Mouse (Mus musculus) heart, postnatal 36 days (tissue): ENCODE data around the gene Gm21761. TPM values are rescaled to one million over a fixed set of nuclear protein-coding genes. Genes with fewer than 3 reads are reported as not detected.
"Not testable (repeated sequence)": the region's sequence is repeated elsewhere in the genome, so short reads cannot be mapped to it uniquely, and the experiment has no call there.

Experiments used
- DNase-seq, 2 experiments: peaks; one replicate each; pipeline ENCODE4 v3.0.0; 2021 to 2022
- intact Hi-C: fragments of 180-260 bp; cut with DNase I; formaldehyde crosslinking; loops from one replicate; pipeline ENCODE4 v1.15.1; 2025
- total RNA-seq, 2 experiments: library from RNA; stranded (reverse); gene quantifications; 2 replicates each; pipeline ENCODE4 v1.2.3; 2021

Gm21761 gene
- not detected for total RNA-seq

DNA sequence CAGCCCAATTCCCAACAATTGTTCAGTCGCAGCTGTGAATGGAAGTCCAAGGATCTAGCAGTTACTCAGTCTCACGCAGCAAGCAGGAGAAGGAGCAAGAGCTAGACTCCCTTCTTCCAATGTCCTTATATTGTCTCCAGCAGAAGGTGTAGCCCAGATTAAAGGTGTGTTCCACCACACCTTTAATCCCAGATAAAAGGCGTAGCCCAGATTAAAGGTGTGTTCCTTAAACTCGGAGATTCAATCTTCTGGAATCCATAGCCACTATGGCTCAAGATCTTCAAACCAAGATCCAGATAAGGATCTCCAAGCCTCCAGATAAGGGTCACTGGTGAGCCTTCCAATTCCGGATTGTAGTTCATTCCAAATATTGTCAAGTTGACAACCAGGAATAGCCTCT, at the start of gene Gm21761:
TSS of gene Gm21761 (minus strand) at position 101 of the 400 bp plus-strand sequence.
- intact Hi-C loops, DNase-seq: not testable (repeated sequence)

DNA sequence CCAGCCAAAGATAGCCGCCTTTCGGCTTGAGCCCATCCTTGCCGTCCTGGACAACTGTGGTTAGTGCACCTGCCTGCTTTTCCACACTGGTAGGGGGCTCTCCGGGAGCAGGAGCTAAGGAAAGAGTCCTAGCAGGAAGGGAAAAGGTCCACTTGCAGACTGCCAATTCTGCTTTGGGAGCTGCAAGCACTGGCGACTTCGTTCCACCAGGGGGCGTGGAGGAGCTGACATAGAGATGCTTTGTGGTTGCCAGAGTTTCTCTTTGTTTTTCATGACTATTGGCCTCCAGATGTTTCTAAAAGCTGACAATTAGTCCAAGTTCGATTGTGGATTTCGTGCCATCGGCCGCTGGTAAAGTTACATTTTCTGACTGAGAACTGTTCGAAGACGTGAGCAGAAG, 40.1 kb upstream of the Gm21761 start:
- intact Hi-C loops, DNase-seq: not testable (repeated sequence)

DNA sequence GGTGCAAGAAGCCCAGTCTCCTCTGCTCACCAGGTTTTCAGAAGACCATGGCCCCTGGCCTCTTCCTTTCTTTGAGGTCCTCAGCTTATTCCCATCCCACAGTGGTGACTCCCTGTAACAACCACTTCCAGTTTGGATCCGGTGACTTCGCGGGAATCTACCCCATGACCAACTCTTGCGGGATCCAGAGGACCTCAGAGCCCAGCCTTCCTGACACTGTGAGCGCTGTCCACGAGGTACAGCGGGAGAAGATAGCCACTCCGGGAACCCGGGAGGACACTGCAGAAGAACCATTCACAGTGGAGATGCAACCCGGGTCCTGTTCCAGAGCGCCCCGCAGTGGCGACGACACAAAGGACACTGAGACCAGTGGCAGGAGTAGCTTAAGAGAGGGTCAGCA, 39.1 kb upstream of the Gm21761 start:
- DNase-seq, intact Hi-C loops: not testable (repeated sequence)

DNA sequence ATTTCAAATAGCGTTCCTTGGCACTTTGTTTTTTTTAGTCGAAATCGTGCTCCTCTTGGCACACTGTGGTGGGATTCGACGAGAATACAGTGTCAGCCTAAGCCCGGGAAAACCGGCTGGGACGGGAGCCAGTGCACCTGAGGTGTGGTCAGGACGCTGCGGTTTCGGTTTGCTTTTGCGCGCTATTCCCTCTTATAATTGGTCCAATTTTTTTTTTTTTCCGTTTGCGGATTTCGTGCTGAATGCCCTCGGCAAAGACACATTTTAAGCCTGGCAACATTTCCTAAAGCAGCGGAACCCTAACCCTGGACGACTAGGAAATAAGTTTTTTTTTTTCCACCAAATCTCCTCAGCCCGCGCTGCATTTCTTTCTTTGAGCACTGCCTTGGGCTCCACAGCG, 36.9 kb upstream of the Gm21761 start:
- intact Hi-C loops: not testable (repeated sequence)
- peak; percentile 17 to 27 for DNase-seq

DNA sequence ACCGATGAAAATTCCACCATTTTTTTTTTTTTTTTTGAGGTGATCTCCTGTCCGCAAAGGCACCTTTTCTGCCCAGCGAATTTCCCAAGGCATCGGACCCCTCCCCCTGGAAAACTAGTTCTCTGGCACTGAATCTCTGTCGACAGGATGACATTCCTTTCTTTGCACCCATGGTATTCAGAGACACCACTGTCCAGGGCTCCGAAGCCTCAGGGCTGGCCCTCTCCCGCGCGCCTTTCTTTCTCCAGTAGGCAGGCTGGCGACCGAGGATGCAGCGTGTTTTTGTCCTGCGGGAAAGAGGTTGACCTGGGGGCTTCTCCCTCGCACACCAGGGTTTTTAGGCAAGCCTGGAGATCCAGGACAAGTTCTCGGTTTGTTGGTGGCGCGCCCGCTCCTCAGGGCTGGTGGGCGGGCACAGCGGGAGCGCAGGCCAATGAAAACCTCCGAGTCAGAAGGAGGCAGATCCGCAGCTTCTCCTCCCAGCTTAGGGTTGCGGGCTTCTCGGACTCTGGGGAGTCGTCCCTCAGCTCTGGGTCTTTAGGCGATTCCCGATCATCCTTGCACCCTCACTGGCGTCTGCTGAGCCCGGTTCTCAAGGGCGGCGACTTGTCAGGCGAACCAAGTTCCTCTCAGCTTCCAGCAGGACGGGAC, 36.4 kb upstream of the Gm21761 start:
- intact Hi-C loops: not testable (repeated sequence)
- DNase-seq: peak in 1 of 2 experiments; percentile 1

DNA sequence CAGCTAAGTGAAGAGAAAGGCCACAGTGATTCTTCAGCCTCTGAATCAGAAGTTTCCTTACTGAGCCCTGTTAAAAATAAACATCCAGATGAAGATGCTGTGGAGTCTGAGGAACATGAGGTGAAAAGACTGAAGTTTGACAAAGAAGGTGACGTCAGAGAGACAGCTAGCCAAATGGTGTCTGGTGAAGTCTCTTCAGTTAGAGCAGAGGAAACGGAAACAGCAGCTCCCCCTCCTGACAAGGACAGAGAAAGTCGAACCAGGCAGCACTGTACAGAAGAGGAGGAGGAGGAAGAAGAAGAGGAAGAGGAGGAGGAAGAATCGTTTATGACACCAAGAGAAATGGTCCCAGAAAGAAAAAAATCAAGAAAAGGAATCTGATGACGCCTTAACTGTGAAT, 33.8 kb upstream of the Gm21761 start:
- intact Hi-C loops: not testable (repeated sequence)

DNA sequence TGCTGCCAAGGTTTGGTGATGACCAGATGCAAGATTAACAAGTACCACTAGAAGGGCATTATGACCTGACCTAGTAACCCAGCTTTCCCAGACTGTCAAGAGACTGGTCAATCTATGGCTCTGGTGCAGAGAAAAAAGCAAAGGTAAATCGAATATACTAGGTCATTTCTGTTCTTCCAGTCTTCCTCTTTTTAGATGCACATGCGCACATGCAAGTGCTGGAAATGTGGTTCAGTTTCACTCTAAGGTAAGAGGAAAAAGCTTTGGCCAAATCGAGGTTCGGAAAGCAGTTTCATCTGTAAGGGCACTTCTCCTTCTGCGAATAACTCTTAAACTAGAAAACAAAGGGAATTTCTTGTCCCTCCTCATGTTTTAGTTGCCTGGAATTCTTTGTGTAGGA, 26.5 kb upstream of the Gm21761 start:
- DNase-seq, intact Hi-C loops: not testable (repeated sequence)

More for the DNA sequence above, 33.8 kb upstream of the Gm21761 start:
- not testable (repeated sequence) for DNase-seq

DNA sequence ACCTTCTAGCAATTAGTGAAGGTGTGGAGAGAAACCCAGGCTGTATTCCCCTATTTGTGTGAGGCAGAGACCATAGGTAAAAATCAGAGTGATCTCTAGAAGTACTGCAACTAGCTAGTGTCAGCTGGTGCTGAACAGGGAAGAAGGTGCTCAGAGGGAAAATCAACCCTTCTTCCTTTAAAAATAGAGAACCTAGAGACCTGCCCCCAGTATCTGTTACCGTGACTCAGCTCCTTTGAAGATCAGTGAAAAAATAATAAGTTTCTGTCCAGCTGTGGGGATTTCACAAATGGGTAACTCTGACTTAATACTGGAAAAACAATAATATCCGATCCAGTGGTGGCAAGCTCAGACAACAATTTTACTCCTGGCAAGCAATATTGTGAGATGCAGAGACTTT, 26.0 kb upstream of the Gm21761 start:
- intact Hi-C loops, DNase-seq: not testable (repeated sequence)

DNA sequence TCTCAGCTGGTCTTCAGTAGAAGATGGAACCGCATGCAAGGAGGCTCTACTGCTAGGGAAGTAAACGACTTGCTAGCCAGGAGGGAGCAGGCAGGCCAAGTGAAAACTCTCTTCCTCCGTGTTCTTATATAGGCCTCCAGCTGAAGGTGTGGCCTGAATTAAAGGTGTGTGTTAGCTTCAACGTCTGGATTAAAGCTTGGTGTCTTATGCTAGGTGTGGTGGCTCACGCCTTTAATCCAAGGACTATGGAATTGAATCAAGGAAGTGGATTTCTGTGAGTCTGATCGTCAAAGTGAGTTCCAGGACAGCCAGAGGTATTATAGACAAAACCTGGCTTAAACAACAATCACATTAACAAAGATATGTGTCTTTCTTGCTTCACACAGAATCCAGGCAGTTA, 21.6 kb upstream of the Gm21761 start, which contains the start of gene B020031M17Rik:
TSS of gene B020031M17Rik (minus strand) at position 101 of the 400 bp plus-strand sequence.
- DNase-seq, intact Hi-C loops: not testable (repeated sequence)

DNA sequence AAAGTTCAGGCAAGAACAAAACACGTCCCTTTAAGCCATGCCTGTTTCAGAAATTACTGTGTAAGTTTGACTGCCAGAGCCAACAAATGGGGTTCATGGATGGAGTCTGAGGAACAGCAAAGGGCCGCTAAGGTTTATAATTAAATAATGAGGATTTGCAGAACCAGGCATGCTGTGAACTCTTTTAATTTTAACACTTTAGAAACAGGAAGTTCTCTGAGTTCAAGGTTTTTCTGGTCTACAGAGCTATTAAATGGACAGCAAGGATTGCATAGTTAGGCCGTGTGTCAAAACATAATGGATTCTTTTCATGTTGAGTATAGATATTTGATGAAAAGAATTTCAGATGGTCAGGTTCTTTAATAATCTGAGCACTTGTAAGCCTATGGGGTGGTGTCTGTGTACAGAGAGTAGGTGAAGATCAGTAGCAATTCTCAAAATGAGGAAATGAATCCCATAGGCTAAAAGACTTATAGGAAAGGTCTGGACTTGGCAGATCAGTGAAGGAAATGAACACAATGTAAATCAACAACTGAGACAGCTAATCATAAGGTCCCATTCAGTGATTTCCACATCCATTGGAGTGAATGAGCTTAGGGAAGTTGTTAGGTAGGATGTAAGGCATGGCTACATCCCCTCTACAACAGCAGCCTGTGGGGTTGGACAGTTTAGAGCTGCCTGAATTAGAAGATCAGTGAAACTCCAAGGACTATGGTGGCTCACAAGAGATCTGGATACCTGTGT, 4.3 kb downstream of the Gm21761 start:
- intact Hi-C loops, DNase-seq: not testable (repeated sequence)

DNA sequence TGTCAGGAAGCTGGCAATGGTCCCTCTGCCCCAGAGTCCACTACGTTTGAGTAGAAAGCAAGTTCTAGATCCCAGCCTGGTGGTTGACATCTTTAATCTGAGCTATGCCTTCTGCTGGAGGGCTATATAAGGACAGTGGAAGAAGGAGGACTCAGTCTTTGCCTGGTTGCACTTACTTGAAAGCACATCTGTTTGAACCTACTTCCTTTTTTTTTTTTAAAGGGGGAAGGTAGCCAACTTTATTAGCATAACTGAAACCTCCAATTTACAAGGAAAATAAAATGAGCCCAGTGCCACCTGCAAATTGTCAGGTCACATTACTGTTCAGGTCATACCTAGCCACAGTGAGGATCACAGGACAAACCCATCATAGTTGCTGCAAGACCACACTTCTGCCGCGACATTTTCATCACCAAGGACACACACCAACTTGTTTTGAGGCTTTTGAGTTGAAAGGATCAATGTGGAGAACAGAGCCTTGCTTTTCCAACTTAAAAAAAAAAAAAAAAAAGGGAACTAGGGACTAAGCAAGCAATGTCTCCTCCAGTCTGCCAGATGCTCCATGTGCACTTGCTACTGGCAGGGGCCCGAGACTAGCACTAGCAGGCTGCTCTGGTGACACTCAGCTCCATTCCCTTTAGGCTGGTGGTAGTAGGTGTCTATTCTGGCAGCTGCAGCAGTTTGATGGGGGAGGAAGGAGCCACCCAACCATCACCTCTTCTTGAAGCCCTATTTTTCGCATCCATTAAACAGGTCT, 11.9 kb downstream of the Gm21761 start:
- intact Hi-C loops, DNase-seq: not testable (repeated sequence)

DNA sequence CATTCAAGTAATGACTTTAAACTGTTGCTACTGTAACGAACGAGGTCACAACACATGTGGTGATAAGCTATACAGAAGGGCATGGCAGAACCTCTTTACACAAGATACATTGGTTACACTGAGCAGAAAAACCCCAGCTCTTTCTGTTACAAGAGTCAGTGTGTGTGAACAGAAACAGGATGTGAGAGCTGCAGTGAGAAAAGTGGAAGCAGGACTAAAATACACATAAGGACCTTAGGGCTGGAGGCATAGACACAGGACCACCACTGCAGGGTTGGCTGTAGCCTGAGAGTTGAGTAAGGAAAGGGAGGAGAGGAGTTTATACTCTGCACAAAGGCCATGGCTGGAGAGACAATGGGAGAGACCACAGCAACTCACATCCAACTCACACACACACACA, 12.6 kb downstream of the Gm21761 start:
- intact Hi-C loops: not testable (repeated sequence)

DNA sequence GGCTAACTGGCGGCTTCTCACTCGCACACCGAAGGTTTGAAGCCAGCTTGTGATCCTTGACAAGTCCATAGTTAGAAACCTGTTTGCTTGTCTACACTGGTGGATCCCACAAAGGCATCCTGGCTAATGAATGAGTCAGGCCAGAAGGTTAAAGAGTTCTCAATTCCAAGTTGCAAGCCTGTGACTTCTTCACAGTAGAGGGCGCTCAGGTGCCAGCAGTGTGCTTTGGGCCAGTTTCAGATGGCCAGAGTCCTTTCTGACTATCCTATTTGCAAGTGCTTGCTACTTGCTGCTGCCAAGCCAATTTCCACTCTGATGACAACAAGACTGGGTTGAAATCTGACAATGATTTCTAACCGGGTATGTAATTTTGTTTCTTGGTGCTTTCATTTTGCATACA, 30.5 kb downstream of the Gm21761 start:
- intact Hi-C loops, DNase-seq: not testable (repeated sequence)

More for the DNA sequence above, 12.6 kb downstream of the Gm21761 start:
- not testable (repeated sequence) for DNase-seq

DNA sequence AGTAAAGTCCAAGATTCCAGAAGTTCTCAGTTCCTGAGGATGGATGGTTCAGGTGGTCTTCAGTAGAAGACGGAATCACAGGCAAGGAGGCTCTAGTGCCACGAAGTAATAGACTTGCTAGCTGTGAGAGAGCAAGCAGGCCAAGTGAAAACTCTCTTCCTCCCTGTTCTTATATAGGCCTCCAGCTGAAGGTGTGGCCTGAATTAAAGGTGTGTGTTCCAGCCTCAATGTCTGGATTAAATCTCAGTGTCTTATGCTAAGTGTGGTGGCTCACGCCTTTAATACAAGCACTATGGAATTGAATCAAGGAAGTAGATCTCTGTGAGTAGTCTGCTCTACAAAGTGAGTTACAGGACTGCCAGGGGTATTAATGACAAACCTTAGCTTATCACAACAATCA, 34.4 kb downstream of the Gm21761 start, which contains the start of gene Tcstv1:
TSS of gene Tcstv1 (minus strand) at position 101 of the 400 bp plus-strand sequence.
- intact Hi-C loops, DNase-seq: not testable (repeated sequence)

DNA sequence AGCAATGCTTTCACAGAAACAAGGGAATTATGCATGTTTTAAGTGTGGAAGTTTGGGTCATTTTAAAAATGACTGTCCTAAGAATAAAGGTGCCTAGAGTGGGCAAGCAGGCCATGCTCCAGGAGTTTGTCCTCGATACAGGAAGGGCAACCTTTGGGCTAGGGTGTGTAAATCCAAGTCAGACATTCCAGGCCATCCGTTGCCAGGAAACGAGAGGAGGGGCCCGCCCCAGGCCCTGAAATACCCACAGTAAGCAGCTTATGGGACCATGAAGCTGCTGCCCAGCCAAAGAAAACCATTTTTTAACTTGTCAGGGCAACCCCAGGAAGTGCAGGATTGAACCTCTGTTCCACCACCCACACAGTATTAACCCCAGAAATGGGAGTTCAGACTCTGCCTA, 42.2 kb downstream of the Gm21761 start:
- intact Hi-C loops: not testable (repeated sequence)

DNA sequence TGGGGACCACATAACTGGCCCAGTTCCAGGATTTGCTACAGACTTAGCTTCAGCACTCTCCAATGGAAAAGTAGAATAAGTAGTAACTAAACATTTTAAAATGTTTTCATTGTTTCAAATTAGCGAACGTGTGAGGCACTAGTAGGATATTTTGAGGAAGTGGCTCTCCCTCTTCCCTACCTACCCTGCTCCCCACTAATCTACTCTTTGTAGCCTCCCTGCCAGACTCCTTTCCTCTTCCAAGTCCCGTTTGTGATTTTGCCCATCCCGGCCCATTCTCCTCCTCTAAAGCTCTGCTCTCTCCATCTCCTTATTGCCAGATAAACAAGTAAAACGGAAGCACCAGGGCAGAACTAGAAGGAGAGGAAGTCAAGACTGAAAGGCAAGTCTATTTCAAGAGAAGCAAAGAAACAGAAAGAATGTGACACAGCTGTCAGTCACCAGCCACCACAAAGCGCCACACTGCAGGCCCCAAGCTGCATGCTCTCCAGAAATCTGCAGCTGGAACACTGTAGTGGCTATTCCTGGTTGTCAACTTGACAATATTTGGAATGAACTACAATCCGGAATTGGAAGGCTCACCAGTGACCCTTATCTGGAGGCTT, 64.6 kb downstream of the Gm21761 start:
- intact Hi-C loops: not testable (repeated sequence)

More for the DNA sequence above, 42.2 kb downstream of the Gm21761 start:
- not testable (repeated sequence) for DNase-seq

DNA sequence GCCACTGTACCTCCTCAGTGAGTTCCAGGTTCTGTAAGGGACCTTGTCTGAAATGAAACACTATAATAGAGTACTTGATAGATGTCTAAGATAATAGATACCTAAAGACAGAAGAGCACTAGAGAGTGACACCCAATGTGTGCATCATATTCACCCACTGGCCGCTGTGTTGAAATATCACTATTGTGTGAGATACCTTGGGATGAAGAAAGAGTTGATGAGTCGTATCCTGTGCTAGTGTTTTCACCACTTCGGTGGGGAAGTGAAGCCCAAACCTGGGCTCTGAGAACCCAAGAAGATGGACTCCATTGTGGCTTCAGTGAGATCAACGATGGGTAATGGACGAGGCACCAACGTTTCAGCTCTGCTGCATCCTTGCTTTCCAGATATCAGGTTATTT, 66.7 kb downstream of the Gm21761 start:
- intact Hi-C loops, DNase-seq: not testable (repeated sequence)

More for the DNA sequence above, 64.6 kb downstream of the Gm21761 start:
- not testable (repeated sequence) for DNase-seq
